Mouse (Mus musculus) c-Kit-positive CD71-positive TER-119-negative erythroid progenitor cells, embryonic 14.5 days (primary cell): ENCODE results near the gene Cdk6.
"Not testable (repeated sequence)": the region's sequence is repeated elsewhere in the genome, so short reads cannot be mapped to it uniquely, and the experiment has no call there.

ENCODE experiments used
- DNase-seq: peaks from one replicate; pipeline ENCODE4 v3.0.0-alpha.2; 2013; ENCODE audit warnings: low read depth

Cdk6 gene

DNA sequence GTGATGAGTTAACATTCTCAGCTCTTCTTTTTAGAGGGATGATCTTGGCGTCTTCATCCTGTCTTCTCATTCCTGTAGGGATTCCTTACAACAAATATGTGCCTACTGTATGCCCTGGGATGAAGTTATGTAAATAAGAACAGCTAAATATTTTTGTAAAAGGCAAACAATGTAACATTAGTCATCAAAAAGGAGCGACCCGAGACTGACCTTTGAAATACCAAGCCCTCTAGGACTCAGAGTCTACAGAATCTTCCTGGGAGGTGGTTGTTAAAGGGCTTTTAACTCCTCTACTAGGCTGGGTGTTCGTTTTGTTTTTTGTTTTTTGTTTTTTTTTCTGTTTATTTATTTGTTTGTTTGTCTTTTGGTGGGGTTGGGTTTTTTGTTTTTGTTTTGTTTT is 4.3 kb downstream of the Cdk6 start:
- not testable (repeated sequence) for DNase-seq

DNA sequence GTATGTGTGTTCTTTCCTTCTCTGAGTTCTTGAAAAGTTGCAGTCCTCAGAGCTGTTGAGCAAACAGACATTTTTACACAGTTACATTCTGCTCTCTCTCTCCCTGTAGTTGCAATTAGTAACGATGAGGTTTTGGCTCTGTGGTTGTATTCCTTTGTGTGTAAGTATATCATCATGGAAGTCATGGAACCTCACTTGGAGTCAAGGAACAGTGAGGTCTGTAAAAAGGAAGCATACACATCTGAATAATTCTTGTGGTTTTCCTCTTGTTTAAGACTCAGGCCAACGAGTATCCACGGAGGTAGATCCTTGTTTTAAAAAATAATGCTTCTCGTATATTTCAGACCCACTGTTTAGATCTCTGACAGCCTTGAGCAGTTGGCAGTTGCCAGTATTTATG is 8.1 kb downstream of the Cdk6 start:
- not testable (repeated sequence) for DNase-seq

GRCm38 (mm10) chr5:3351836-3352235 is 10.6 kb downstream of the Cdk6 start:
- DNase-seq, result not testable (repeated sequence)

GRCm38 (mm10) chr5:3352314-3352713 is 11.0 kb downstream of the Cdk6 start:
- no peak for DNase-seq

DNA sequence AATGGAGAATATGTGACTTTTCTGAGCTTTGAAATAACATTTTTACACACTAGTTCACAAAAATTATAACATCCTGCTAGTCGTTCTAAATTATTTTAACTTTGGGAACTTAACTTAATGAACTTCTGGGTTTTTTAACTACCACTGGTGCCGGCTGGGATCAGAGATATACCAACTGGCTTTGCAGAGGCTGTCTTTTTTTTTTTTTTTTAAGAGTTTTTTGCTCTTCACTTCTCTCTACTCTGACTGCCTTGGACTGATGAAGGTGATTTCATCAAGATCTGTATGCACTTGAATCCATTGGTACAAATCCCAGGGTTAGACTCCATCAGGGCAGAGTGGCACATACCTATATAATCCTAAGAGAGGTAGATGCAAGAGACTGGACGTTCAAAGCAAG is 11.5 kb downstream of the Cdk6 start:
- no peak for DNase-seq

- DNase-seq, result peak; percentile 51
These were observed 13.0 kb downstream of the Cdk6 start for GRCm38 (mm10) chr5:3354307-3354706.

DNA sequence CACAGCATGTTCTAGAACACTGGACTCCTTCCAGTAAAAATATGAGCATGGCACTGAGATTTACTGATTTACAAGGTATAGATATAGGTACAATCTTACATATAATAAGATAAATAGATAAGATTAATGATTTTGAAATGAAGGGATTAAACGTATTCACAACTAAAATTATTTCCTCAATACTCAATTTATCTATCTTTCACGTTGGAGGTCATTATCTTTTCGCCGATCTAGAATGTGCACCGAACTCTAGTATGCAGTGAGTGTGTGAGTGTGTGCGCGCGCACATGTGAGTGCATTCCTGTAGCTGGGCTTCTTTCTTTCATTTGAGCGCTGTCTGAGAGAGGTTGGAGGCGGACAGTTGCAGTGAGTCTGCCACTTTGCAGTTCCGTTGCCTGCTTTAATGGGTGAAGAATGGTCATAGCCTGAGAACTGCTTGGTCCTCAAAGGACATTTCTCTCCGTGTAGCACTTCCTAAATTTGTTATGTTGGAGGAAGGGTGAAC is 13.8 kb downstream of the Cdk6 start:
- no peak for DNase-seq

GRCm38 (mm10) chr5:3355560-3356260 is 14.4 kb downstream of the Cdk6 start:
- DNase-seq, result no peak

DNA sequence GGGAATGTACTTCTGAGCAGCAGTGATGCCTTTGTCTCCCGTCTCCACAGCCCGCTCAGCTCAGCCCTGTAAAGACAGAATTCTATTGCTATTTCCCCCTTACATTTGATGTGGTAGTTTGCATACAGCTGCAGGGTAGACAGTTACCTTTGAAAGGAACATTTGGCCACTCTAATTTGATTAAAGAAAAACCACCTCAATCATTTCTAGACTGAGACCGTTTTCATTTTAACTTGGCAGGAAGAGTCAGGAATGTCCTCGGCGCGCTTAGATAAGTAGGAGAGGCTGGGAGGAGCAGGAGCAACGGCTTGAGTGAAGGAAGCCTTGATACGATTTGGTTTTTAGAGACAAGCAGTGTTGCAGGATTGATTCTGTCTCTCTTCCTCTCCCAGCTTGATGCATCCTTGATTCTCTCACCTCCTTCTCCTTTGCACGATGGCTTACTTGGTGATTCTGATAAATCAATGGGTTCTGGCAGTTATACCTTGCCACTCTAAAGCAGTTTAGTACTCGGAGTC is 15.0 kb downstream of the Cdk6 start:
- no peak for DNase-seq

GRCm38 (mm10) chr5:3357496-3357895 is 16.2 kb downstream of the Cdk6 start:
- no peak for DNase-seq

GRCm38 (mm10) chr5:3358687-3359520 is 17.6 kb downstream of the Cdk6 start:
- DNase-seq, result peak; percentile 41

GRCm38 (mm10) chr5:3359914-3360313 is 18.6 kb downstream of the Cdk6 start:
- DNase-seq, result no peak

DNA sequence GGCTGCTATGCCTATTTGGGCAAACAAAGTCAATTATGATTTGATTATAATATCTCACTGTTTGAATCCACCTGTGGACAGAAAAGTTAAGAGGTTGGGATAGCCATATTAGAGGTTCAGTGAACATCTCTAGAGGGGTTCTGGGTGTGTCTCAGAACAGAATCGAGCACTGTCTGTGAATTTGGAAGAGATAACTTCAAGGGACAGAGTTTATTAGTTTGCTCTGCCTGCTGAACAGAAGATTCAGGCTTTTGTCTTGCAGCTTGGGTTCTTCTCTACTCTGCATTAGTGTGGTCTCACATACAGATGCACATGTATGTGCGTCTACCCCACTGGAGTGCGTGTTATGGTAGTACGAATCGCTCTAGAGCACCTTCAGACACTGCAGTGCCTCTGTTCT is 20.0 kb downstream of the Cdk6 start:
- DNase-seq, result no peak

- no peak for DNase-seq
These were observed 20.8 kb downstream of the Cdk6 start for GRCm38 (mm10) chr5:3362111-3362510.

- DNase-seq, result no peak
These were observed 22.0 kb downstream of the Cdk6 start for GRCm38 (mm10) chr5:3363036-3363983.

GRCm38 (mm10) chr5:3367045-3367444 is 25.8 kb downstream of the Cdk6 start:
- DNase-seq, result no peak

GRCm38 (mm10) chr5:3369317-3369716 is 28.0 kb downstream of the Cdk6 start:
- DNase-seq, result no peak

GRCm38 (mm10) chr5:3371212-3371611 is 29.9 kb downstream of the Cdk6 start:
- DNase-seq, result no peak

DNA sequence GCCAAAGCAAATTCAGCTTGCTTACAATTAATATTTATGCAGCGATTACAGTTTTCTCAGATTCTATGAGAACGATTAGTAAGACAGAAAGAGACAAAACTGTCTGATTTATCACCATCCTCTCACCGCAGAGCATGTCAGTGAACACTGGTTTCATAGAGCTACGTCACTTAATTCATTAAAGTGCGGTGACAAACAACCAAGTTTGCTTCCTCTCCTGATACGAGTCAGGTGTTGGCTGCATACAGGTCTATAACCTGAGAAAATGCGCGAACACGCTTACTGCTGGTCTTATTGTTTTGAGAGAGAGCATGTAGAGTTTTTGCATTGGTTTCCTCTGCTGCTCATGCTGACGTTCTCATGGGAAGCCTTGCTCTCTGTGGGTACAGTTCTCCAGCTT is 31.9 kb downstream of the Cdk6 start:
- DNase-seq, result no peak

GRCm38 (mm10) chr5:3374763-3375162 is 33.5 kb downstream of the Cdk6 start:
- no peak for DNase-seq

- no peak for DNase-seq
These were observed 34.9 kb downstream of the Cdk6 start for GRCm38 (mm10) chr5:3376167-3376566.

GRCm38 (mm10) chr5:3379252-3379651 is 38.0 kb downstream of the Cdk6 start:
- no peak for DNase-seq
